Mouse (Mus musculus): Measurements from ENCODE around the gene Epp13. TPM values are rescaled to one million over a fixed set of nuclear protein-coding genes. Genes with fewer than 3 reads are reported as not detected.
"Not testable (repeated sequence)": the region's sequence is repeated elsewhere in the genome, so short reads cannot be mapped to it uniquely, and the experiment has no call there.

Gene Epp13
- polyA plus RNA-seq, 1 experiment from 2014 or later = not detected

DNA sequence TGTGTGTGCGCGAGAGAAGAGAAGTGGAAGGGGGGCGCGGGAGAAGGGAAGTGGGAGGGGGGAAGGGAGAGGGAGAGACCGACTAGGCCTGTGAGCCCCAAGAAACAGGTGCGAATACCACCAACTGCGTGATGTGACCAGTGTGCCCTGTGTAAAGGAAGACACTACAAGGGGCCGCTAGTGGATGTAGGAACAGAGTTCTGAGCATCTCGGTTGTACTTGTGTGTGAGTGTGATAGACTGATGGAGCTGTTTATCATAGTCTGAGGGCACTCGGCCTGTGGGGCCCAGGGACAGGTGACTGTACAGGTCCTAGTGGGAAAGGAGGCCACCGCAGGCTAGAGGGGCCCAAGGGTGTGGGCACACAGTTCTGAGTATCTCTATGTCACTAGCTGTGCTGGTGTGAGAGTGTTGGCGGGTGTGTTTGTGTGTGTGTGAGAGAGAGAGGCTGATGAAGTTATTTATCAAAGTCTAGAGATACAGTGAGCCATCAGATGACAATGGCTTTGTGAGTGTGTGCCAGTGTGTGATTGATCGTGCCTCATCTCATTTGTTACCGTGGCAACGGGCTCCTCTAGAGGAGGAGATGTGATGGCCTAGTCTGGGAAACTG lies 34.5 kb downstream of the Epp13 start:
- peak; percentile 14 for DNase-seq (ENCODE audit: low spot score)
- H3K4me1 ChIP-seq = peaks cover 18% of the 10 kb centered on the region
- H3K27me3 ChIP-seq (replicated peaks; ENCODE audit: low read depth, poor library complexity, severe bottlenecking) = no peaks in the 10 kb centered on the region
- 36% methylated on average over 15 of the region's 15 CpGs for WGBS
- H3K4me3 ChIP-seq = peak overlapping the region; percentile 66
- peak overlapping the region; percentile 82 for H3K27ac ChIP-seq (replicated peaks)
- no peaks in the 10 kb centered on the region for H3K9me3 ChIP-seq
- H3K36me3 ChIP-seq (replicated peaks) = no peaks in the 10 kb centered on the region

DNA sequence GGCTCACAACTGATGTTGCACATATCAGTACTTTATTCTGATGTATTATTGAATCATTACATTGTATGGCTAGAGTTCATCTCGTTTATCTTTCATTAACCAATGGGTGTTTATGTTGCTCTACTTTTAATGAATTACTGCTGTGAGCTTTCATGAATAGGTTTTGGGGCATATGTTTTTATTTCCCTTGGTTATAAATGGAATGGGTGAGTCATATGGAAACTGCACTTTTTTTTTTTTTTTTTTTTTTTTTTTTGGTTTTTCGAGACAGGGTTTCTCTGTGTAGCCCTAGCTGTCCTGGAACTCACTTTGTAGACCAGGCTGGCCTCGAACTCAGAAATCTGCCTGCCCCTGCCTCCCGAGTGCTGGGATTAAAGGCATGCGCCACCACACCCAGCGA lies 38.6 kb downstream of the Epp13 start:
- H3K4me1 ChIP-seq = peaks cover 11% of the 10 kb centered on the region
- 84% methylated on average over 6 of the region's 6 CpGs for WGBS
- DNase-seq (ENCODE audit: low spot score) = not testable (repeated sequence)

DNA sequence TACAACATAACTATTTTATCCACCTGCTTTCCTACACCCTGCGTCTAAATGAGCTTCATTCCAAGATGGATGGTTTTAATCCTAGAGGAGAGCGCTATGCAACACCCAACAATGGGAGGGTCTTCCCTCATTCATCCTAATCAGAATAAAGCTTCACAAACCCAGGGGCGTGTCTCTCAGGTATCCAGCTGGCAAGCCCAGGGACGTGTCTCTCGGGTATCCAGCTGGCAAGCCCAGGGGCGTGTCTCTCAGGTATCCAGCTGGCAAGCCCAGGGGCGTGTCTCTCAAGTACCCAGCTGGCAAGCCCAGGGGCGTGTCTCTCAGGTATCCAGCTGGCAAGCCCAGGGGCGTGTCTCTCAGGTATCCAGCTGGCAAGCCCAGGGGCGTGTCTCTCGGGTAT lies 48.3 kb downstream of the Epp13 start:
- WGBS = 75% methylated on average over 11 of the region's 11 CpGs
- H3K36me3 ChIP-seq (replicated peaks) = peaks cover 28% of the 10 kb centered on the region
- DNase-seq (ENCODE audit: low spot score) = not testable (repeated sequence)

More for the DNA sequence above, 38.6 kb downstream of the Epp13 start:
- not testable (repeated sequence) for H3K27ac ChIP-seq (replicated peaks); H3K9me3 ChIP-seq; H3K27me3 ChIP-seq (replicated peaks; ENCODE audit: low read depth, poor library complexity, severe bottlenecking); H3K4me3 ChIP-seq
- peaks cover 14% of the 10 kb centered on the region for H3K36me3 ChIP-seq (replicated peaks)

DNA sequence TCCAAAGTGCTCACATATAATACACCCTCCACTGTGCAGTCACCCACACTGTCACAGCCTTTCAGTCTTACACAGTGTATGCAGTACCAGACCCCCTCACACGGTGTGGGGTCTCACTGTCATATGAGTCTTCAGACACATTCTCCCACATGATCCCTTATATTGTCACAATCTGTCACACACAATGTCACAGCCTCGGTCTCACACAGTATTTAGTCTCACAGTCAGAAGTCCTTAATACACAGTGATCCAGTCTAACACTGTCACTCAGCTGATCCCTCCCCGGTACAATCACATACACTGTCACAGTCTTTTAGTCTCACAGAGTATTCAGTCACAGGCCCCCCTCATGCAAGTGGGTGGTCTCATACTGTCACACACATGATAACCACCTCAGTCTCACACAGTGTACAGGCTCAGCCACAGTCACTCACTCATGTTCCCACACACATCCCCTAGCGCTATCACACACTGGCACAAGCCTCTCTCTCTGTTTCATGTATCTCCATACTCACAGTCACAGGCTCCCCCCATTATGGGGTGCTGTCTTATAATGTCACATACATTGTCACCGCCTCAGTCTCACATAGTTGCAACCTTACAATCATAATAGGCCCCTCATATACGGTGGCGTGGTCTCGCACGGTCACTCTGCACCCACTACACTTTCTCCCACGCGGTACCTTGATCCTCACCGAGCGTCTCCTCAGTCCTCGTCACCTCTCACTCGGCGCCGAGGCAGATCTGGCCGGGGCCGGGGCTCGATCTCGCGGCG lies 78.1 kb downstream of the Epp13 start:
- H3K4me3 ChIP-seq = peak overlapping the region; percentile 69
- peaks cover 10% of the 10 kb centered on the region for H3K4me1 ChIP-seq
- H3K36me3 ChIP-seq (replicated peaks) = peaks cover 21% of the 10 kb centered on the region
- peak overlapping the region; percentile 90 for H3K27ac ChIP-seq (replicated peaks)
- H3K9me3 ChIP-seq = 0 out of 2 replicates have a peak, but pooled peaks cover 4% of the 10 kb centered on the region
- no peaks in the 10 kb centered on the region for H3K27me3 ChIP-seq (replicated peaks; ENCODE audit: low read depth, poor library complexity, severe bottlenecking)
- no peak for DNase-seq (ENCODE audit: low spot score)
- whole genome bisulfite sequencing = 19% methylated on average over 23 of the region's 23 CpGs

More for the DNA sequence above, 48.3 kb downstream of the Epp13 start:
- H3K4me3 ChIP-seq; H3K27me3 ChIP-seq (replicated peaks; ENCODE audit: low read depth, poor library complexity, severe bottlenecking); H3K4me1 ChIP-seq; H3K27ac ChIP-seq (replicated peaks); H3K9me3 ChIP-seq: not testable (repeated sequence)

DNA sequence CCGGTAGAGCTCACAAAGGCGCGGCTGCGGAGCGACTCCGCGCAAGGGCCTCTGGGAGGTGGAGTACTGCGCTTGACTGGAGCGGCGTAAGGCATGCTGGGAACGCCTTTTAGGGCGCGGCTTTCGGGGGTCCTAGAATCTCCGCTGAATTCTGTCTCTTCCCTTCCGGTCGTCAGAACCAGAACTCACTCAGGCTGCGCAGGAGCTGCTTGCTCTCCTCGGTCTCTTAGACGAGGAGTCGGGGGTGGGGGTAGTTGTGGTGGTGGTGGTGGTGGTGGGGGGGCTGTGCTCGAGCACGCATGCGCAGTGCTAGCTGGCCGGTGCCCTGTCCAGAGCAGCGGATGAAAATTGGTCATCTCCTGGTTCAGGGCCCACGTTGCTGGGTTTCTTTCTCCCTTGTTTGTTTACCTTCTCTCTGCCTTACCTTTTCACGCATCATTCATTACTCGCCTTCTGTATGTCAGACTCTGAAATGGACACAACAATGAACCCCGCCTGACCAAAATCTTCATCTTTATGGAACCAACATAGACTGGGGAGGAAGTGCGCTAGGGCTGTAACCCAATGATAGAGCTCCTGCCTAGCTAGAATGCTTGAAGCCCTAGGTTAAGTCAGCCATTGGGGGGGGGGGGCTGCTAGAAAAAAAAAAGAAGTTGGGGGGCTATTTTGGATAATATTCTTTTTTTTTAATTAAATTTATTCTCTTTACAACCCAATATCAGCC lies 78.9 kb downstream of the Epp13 start, which contains the start of gene Zfp583:
TSS of gene Zfp583 (minus strand) at position 53 of the 724 bp plus-strand sequence.
- WGBS = 4% methylated on average over 31 of the region's 31 CpGs
- Histone ChIP-seq H3K27ac (replicated peaks) (peak within 1 kb of the TSS; percentile 90), H3K27me3 (replicated peaks; ENCODE audit: low read depth, poor library complexity, severe bottlenecking) (no peaks in the 10 kb centered on the region), H3K36me3 (replicated peaks) (peaks cover 17% of the 10 kb centered on the region), H3K9me3 (0 out of 2 replicates have a peak, but pooled peaks cover 4% of the 10 kb centered on the region), H3K4me1 (peaks cover 10% of the 10 kb centered on the region), H3K4me3 (peak within 1 kb of the TSS; percentile 69)
- DNase-seq (ENCODE audit: low spot score) = peak; percentile 87

Other genes starting within 250 kb of the Epp13 start
- not detected in 2 replicates for gene Vmn1r65, start 241.7 kb upstream of the Epp13 start, polyA plus RNA-seq (2016; fragmentation: Nextera tagmentation; extraction: Ambion mirVana)
- gene Nlrp4c, start 207.5 kb upstream of the Epp13 start, polyA plus RNA-seq (2016; fragmentation: Nextera tagmentation; extraction: Ambion mirVana) = 0.05 TPM in 1 of 2 replicates, not detected in the other
- gene Zfp787, start 96.7 kb upstream of the Epp13 start, polyA plus RNA-seq (2016; fragmentation: Nextera tagmentation; extraction: Ambion mirVana) = 23.5 and 26.1 TPM in 2 replicates
- 85.1 and 86.3 TPM in 2 replicates for gene Zfp444, start 80.5 kb upstream of the Epp13 start, polyA plus RNA-seq (2016; fragmentation: Nextera tagmentation; extraction: Ambion mirVana)
- not detected in 2 replicates for gene Galp, start 55.6 kb upstream of the Epp13 start, polyA plus RNA-seq (2016; fragmentation: Nextera tagmentation; extraction: Ambion mirVana)
- not detected in 2 replicates for gene Zscan5b, start 30.4 kb upstream of the Epp13 start, polyA plus RNA-seq (2016; fragmentation: Nextera tagmentation; extraction: Ambion mirVana)
- 6.0 and 6.6 TPM in 2 replicates for gene Zfp667, start 33.9 kb downstream of the Epp13 start, polyA plus RNA-seq (2016; fragmentation: Nextera tagmentation; extraction: Ambion mirVana)
- 7.1 and 7.6 TPM in 2 replicates for gene Zfp583, start 78.6 kb downstream of the Epp13 start, polyA plus RNA-seq (2016; fragmentation: Nextera tagmentation; extraction: Ambion mirVana)
- gene Gm3854, start 91.0 kb downstream of the Epp13 start, polyA plus RNA-seq (2016; fragmentation: Nextera tagmentation; extraction: Ambion mirVana) = 2.3 and 3.1 TPM in 2 replicates
- gene Zfp78, start 110.6 kb downstream of the Epp13 start, polyA plus RNA-seq (2016; fragmentation: Nextera tagmentation; extraction: Ambion mirVana) = 0.88 and 1.3 TPM in 2 replicates
- 9.5 and 10.8 TPM in 2 replicates for gene Zfp28, start 130.6 kb downstream of the Epp13 start, polyA plus RNA-seq (2016; fragmentation: Nextera tagmentation; extraction: Ambion mirVana)
- 0.40 and 0.42 TPM in 2 replicates for gene Smim17, start 146.0 kb downstream of the Epp13 start, polyA plus RNA-seq (2016; fragmentation: Nextera tagmentation; extraction: Ambion mirVana)
- not detected in 2 replicates for gene Gm20715, start 157.6 kb downstream of the Epp13 start, polyA plus RNA-seq (2016; fragmentation: Nextera tagmentation; extraction: Ambion mirVana)
- gene Olfr1344, start 186.0 kb downstream of the Epp13 start, polyA plus RNA-seq (2016; fragmentation: Nextera tagmentation; extraction: Ambion mirVana) = not detected in 2 replicates
- gene Olfr1336, start 203.5 kb downstream of the Epp13 start, polyA plus RNA-seq (2016; fragmentation: Nextera tagmentation; extraction: Ambion mirVana) = not detected in 2 replicates
- not detected in 2 replicates for gene Olfr1346, start 214.4 kb downstream of the Epp13 start, polyA plus RNA-seq (2016; fragmentation: Nextera tagmentation; extraction: Ambion mirVana)
- gene Olfr5, start 234.2 kb downstream of the Epp13 start, polyA plus RNA-seq (2016; fragmentation: Nextera tagmentation; extraction: Ambion mirVana) = not detected in 2 replicates
- not detected in 2 replicates for gene Olfr1347, start 247.0 kb downstream of the Epp13 start, polyA plus RNA-seq (2016; fragmentation: Nextera tagmentation; extraction: Ambion mirVana)